8 mouse cellular contexts compared by ENCODE assay signal in genomic region chr17:35918276-35919059, GRCm38 (mm10). TPM values are rescaled to one million over a fixed set of nuclear protein-coding genes. Genes with fewer than 3 reads are reported as not detected.
A peak's percentile ranks its signal among the peaks of the same experiment; 100 is the strongest.
DNase-seq lines count a peak whose midpoint lies in the region; ATAC-seq and TF ChIP-seq lines count a peak whose summit lies in the region.

No protein-coding gene starts in this region.

- DNase-seq in ovary, postnatal 10 days (ENCODE audit: low spot score), result peak; percentile 32
- DNase-seq in ovary, postnatal 36 days (ENCODE audit: low spot score), result no peak
- DNase-seq in c-Kit-positive CD71-positive TER-119-negative erythroid progenitor cells, embryonic 14.5 days (ENCODE audit: low read depth), result peak; percentile 61
- DNase-seq in forelimb bud, embryonic 11.5 days (ENCODE audit: low read depth, low spot score), result peak; percentile 67
- peak; percentile 70 for DNase-seq in kidney, adult 2 months
- no peak for DNase-seq in gastrocnemius, postnatal 36 days

- H3K9me3 ChIP-seq in lung, embryonic 16.5 days (ENCODE audit: control insufficient read depth, low read length), result no peaks in the 10 kb centered on the region

- H3K4me2 ChIP-seq in lung, embryonic 16.5 days (ENCODE audit: low read depth, low read length), result peak overlapping the region; percentile 98

- intact Hi-C loops in gastrocnemius, postnatal 36 days (cut with DNase I), result no loop called here

- WGBS in kidney, adult 2 months, result 0% methylated on average over 11 of the region's 11 CpGs
- under 1% methylated on average over 11 of the region's 11 CpGs for WGBS in lung, embryonic 16.5 days
- WGBS in small intestine, adult 2 months, result under 1% methylated on average over 11 of the region's 11 CpGs

- TF ChIP-seq CTCF in kidney, adult 2 months (conservative IDR thresholded peaks at IDR 0.05; ENCODE audit: insufficient read depth, insufficient read length, low read depth, low read length), result no peak
- no peak for TF ChIP-seq CTCF in small intestine, adult 2 months (IDR thresholded peaks at IDR 0.05; ENCODE audit: extremely low read depth, insufficient read length, insufficient replicate concordance, low read depth, low read length)

- H3K4me1 ChIP-seq in kidney, adult 2 months (ENCODE audit: control insufficient read depth, insufficient read depth, low read length), result peaks cover 28% of the 10 kb centered on the region; the same call in 1 of the 2 replicates
- H3K4me1 ChIP-seq in lung, embryonic 16.5 days (replicated peaks; ENCODE audit: control insufficient read depth, insufficient read depth, low read length), result peaks cover 26% of the 10 kb centered on the region
- H3K4me1 ChIP-seq in small intestine, adult 2 months (ENCODE audit: control insufficient read depth, insufficient read depth, insufficient read length, low read length), result peaks cover 18% of the 10 kb centered on the region

- H3K9ac ChIP-seq in lung, embryonic 16.5 days (ENCODE audit: low read length), result peak overlapping the region; percentile 94

- no peaks in the 10 kb centered on the region for H3K27me3 ChIP-seq in kidney, adult 2 months (replicated peaks; ENCODE audit: control insufficient read depth, insufficient read depth, low read length)
- no peaks in the 10 kb centered on the region for H3K27me3 ChIP-seq in lung, embryonic 16.5 days (ENCODE audit: control insufficient read depth, insufficient read depth, low read depth, low read length)
- no peaks in the 10 kb centered on the region for H3K27me3 ChIP-seq in small intestine, adult 2 months (ENCODE audit: control insufficient read depth, insufficient read depth, low read length)

- peaks cover 11% of the 10 kb centered on the region for H3K36me3 ChIP-seq in kidney, adult 2 months (ENCODE audit: control insufficient read depth, insufficient read depth, low read length)
- H3K36me3 ChIP-seq in lung, embryonic 16.5 days (ENCODE audit: control insufficient read depth, insufficient read depth, low read length), result peaks cover 6% of the 10 kb centered on the region
- H3K36me3 ChIP-seq in small intestine, adult 2 months (ENCODE audit: control insufficient read depth, insufficient read depth, low read length), result peaks cover 22% of the 10 kb centered on the region

- peak overlapping the region; percentile 100 for H3K27ac ChIP-seq in kidney, adult 2 months (ENCODE audit: insufficient read depth, low read depth, low read length)
- peak overlapping the region; percentile 97 for H3K27ac ChIP-seq in lung, embryonic 16.5 days (ENCODE audit: low read length)
- peak overlapping the region; percentile 99 for H3K27ac ChIP-seq in small intestine, adult 2 months (ENCODE audit: insufficient read depth, low read depth, low read length)

- TF ChIP-seq POLR2A in kidney, adult 2 months (IDR thresholded peaks at IDR 0.05; ENCODE audit: low read depth, low read length), result peak; percentile 41
- TF ChIP-seq POLR2A in small intestine, adult 2 months (IDR thresholded peaks at IDR 0.05; ENCODE audit: low read depth, low read length), result no peak

- peak overlapping the region; percentile 99 for H3K4me3 ChIP-seq in kidney, adult 2 months (ENCODE audit: insufficient read depth, low read depth, low read length)
- H3K4me3 ChIP-seq in lung, embryonic 16.5 days (ENCODE audit: low read length), result peak overlapping the region; percentile 85
- peak overlapping the region; percentile 77 for H3K4me3 ChIP-seq in small intestine, adult 2 months (ENCODE audit: low read depth, low read length)

- no peak for ATAC-seq in lung, embryonic 16.5 days (ENCODE audit: low read depth)

RNA-seq across cellular contexts. Expression of gene Ppp1r10, which starts 2.2 kb away (rescaled TPM):
- 24.3 and 26.6 TPM in 2 replicates for polyA plus RNA-seq in kidney, adult 2 months (2012; rRNA removed)
- polyA plus RNA-seq in lung, embryonic 16.5 days (2015; fragmentation: Nextera tagmentation; extraction: Ambion mirVana), result 38.0 and 40.5 TPM in 2 replicates
- 15.1 and 33.3 TPM in 2 replicates for polyA plus RNA-seq in small intestine, adult 2 months (2012; rRNA removed)
- 10 to 100 TPM; 17.8 to 19.2 TPM for total RNA-seq in gastrocnemius, postnatal 36 days (2021)

RNA-seq across cellular contexts. Expression of gene Mrps18b, which starts 2.3 kb away (rescaled TPM):
- 91.4 and 94.1 TPM in 2 replicates for polyA plus RNA-seq in kidney, adult 2 months (2012; rRNA removed)
- 67.5 and 73.1 TPM in 2 replicates for polyA plus RNA-seq in lung, embryonic 16.5 days (2015; fragmentation: Nextera tagmentation; extraction: Ambion mirVana)
- polyA plus RNA-seq in small intestine, adult 2 months (2012; rRNA removed), result 49.0 and 63.4 TPM in 2 replicates
- 10 to 100 TPM; 53.8 to 55.4 TPM for total RNA-seq in gastrocnemius, postnatal 36 days (2021)

RNA-seq across cellular contexts. Expression of gene Atat1, which starts 8.6 kb away (rescaled TPM):
- polyA plus RNA-seq in kidney, adult 2 months (2012; rRNA removed), result 42.9 and 54.6 TPM in 2 replicates
- polyA plus RNA-seq in lung, embryonic 16.5 days (2015; fragmentation: Nextera tagmentation; extraction: Ambion mirVana), result 62.6 and 62.7 TPM in 2 replicates
- polyA plus RNA-seq in small intestine, adult 2 months (2012; rRNA removed), result 24.7 and 56.1 TPM in 2 replicates
- 1 to 10 TPM; 3.0 to 3.2 TPM for total RNA-seq in gastrocnemius, postnatal 36 days (2021)

RNA-seq across cellular contexts. Expression of gene 2310061I04Rik, which starts 21.2 kb away (rescaled TPM):
- polyA plus RNA-seq in kidney, adult 2 months (2012; rRNA removed), result 118 and 132 TPM in 2 replicates
- polyA plus RNA-seq in lung, embryonic 16.5 days (2015; fragmentation: Nextera tagmentation; extraction: Ambion mirVana), result 15.6 TPM in 2 replicates
- polyA plus RNA-seq in small intestine, adult 2 months (2012; rRNA removed), result 82.8 and 142 TPM in 2 replicates
- total RNA-seq in gastrocnemius, postnatal 36 days (2021), result 10 to 100 TPM; 59.6 to 63.8 TPM

RNA-seq across cellular contexts. Expression of gene Dhx16, which starts 38.8 kb away (rescaled TPM):
- 50.1 and 65.0 TPM in 2 replicates for polyA plus RNA-seq in kidney, adult 2 months (2012; rRNA removed)
- polyA plus RNA-seq in lung, embryonic 16.5 days (2015; fragmentation: Nextera tagmentation; extraction: Ambion mirVana), result 40.2 and 42.4 TPM in 2 replicates
- polyA plus RNA-seq in small intestine, adult 2 months (2012; rRNA removed), result 47.0 and 64.3 TPM in 2 replicates
- 10 to 100 TPM; 10.8 to 14.2 TPM for total RNA-seq in gastrocnemius, postnatal 36 days (2021)

Comparison
In these comparisons a context has a peak if more than half of its experiments do, and no peak if none do; other contexts are left out.
1. DNase-seq: peak in ovary, postnatal 10 days (single experiment), c-Kit-positive CD71-positive TER-119-negative erythroid progenitor cells, embryonic 14.5 days (single experiment), forelimb bud, embryonic 11.5 days (single experiment) and kidney, adult 2 months (single experiment); none in ovary, postnatal 36 days (single experiment) and gastrocnemius, postnatal 36 days (0 of 2).
2. Peak in every context shown above with its lines, with median percentiles within 50 percentile points of each other: H3K27ac ChIP-seq and H3K4me3 ChIP-seq.